Mouse (Mus musculus): ENCODE measurements around the gene Uevld. TPM values are rescaled to one million over a fixed set of nuclear protein-coding genes. Genes with fewer than 3 reads are reported as not detected.
"Not testable (repeated sequence)": the region's sequence is repeated elsewhere in the genome, so short reads cannot be mapped to it uniquely, and the experiment has no call there.

The Uevld gene
- polyA plus RNA-seq, 1 experiment from 2014 or later = 14.3 TPM

GRCm38 (mm10) chr7:46931370-46931769 is 27.0 kb downstream of the Uevld start:
- ChIA-PET POLR2A (no interaction called here), CTCF (interaction anchor here (1.9 kb wide), 1 partner anchor 10 kb away, joined by 6 read pairs; no protein-coding TSS in a partner anchor)
- no peaks in the 10 kb centered on the region for H3K27me3 ChIP-seq
- DNase-seq (ENCODE audit: low read depth, low spot score) = no peak
- TF ChIP-seq CTCF (IDR thresholded peaks at IDR 0.05) = no peak
- no peak for ATAC-seq
- in situ Hi-C loops (cut with MboI; ENCODE audit: low pct_unique_long_range_greater_than_20kb) = no loop called here

GRCm38 (mm10) chr7:46928291-46928690 is 30.0 kb downstream of the Uevld start:
- no peaks in the 10 kb centered on the region for H3K27me3 ChIP-seq
- in situ Hi-C loops (cut with MboI; ENCODE audit: low pct_unique_long_range_greater_than_20kb) = no loop called here
- CTCF ChIA-PET = no interaction called here
- POLR2A ChIA-PET = no interaction called here
- ATAC-seq = no peak
- DNase-seq (ENCODE audit: low read depth, low spot score) = no peak
- no peak for TF ChIP-seq CTCF (IDR thresholded peaks at IDR 0.05)

GRCm38 (mm10) chr7:46922075-46922474 is 36.3 kb downstream of the Uevld start:
- CTCF ChIA-PET = interaction anchor here (2.3 kb wide), 1 partner anchor 9 kb away, joined by 6 read pairs; no protein-coding TSS in a partner anchor
- TF ChIP-seq CTCF (IDR thresholded peaks at IDR 0.05) = no peak
- DNase-seq (ENCODE audit: low read depth, low spot score) (no peak), ATAC-seq (no peak)
- H3K27me3 ChIP-seq = no peaks in the 10 kb centered on the region
- in situ Hi-C loops (cut with MboI; ENCODE audit: low pct_unique_long_range_greater_than_20kb) = no loop called here
- POLR2A ChIA-PET = no interaction called here

GRCm38 (mm10) chr7:46919551-46920176 is 38.7 kb downstream of the Uevld start, which contains the start of gene Tsg101:
Gene Tsg101 (minus strand): TSS chr7:46919969.
- CTCF ChIA-PET = interaction anchor here (1.9 kb wide), 1 partner anchor 15 kb away, joined by 3 read pairs; no protein-coding TSS in a partner anchor
- DNase-seq (ENCODE audit: low read depth, low spot score) = no peak
- POLR2A ChIA-PET = interaction anchor here (0.6 to 1.8 kb wide), 3 partner anchors 14 to 263 kb away, joined by 3 to 7 read pairs (median 4); no protein-coding TSS in a partner anchor
- in situ Hi-C loops (cut with MboI; ENCODE audit: low pct_unique_long_range_greater_than_20kb) = no loop called here
- H3K27me3 ChIP-seq = no peaks in the 10 kb centered on the region
- peak; percentile 94 for ATAC-seq
- no peak for TF ChIP-seq CTCF (IDR thresholded peaks at IDR 0.05)

GRCm38 (mm10) chr7:46918678-46919371 is 39.5 kb downstream of the Uevld start:
- in situ Hi-C loops (cut with MboI; ENCODE audit: low pct_unique_long_range_greater_than_20kb) = no loop called here

GRCm38 (mm10) chr7:46916376-46916775 is 42.0 kb downstream of the Uevld start:
- ChIA-PET POLR2A (no interaction called here), CTCF (no interaction called here)
- DNase-seq (ENCODE audit: low read depth, low spot score) (no peak), ATAC-seq (no peak)
- TF ChIP-seq CTCF (IDR thresholded peaks at IDR 0.05) = no peak
- in situ Hi-C loops (cut with MboI; ENCODE audit: low pct_unique_long_range_greater_than_20kb) = no loop called here
- H3K27me3 ChIP-seq = no peaks in the 10 kb centered on the region

More at GRCm38 (mm10) chr7:46918678-46919371, 39.5 kb downstream of the Uevld start:
- ATAC-seq (no peak), DNase-seq (ENCODE audit: low read depth, low spot score) (no peak)
- H3K27me3 ChIP-seq = no peaks in the 10 kb centered on the region
- TF ChIP-seq CTCF (IDR thresholded peaks at IDR 0.05) = no peak
- POLR2A ChIA-PET = interaction anchor here (1.8 kb wide), 1 partner anchor 13 kb away, joined by 7 read pairs; no protein-coding TSS in a partner anchor
- CTCF ChIA-PET = no interaction called here

- POLR2A ChIA-PET = interaction anchor here (1.0 to 2.6 kb wide), 2 partner anchors 9 to 10 kb away, joined by 3 to 10 read pairs; no protein-coding TSS in a partner anchor
- ATAC-seq (no peak), DNase-seq (ENCODE audit: low read depth, low spot score) (no peak)
- TF ChIP-seq CTCF (IDR thresholded peaks at IDR 0.05) = no peak
- CTCF ChIA-PET = interaction anchor here (1.7 kb wide), 1 partner anchor 12 kb away, joined by 5 read pairs; no protein-coding TSS in a partner anchor
- H3K27me3 ChIP-seq = no peaks in the 10 kb centered on the region
- in situ Hi-C loops (cut with MboI; ENCODE audit: low pct_unique_long_range_greater_than_20kb) = no loop called here
Observed at GRCm38 (mm10) chr7:46911250-46911649, 47.1 kb downstream of the Uevld start.

- ChIA-PET CTCF (interaction anchor here (1.2 to 2.1 kb wide), 2 partner anchors 10 to 12 kb away, joined by 3 to 5 read pairs; no protein-coding TSS in a partner anchor), POLR2A (no interaction called here)
- H3K27me3 ChIP-seq = no peaks in the 10 kb centered on the region
- DNase-seq (ENCODE audit: low read depth, low spot score) (no peak), ATAC-seq (no peak)
- in situ Hi-C loops (cut with MboI; ENCODE audit: low pct_unique_long_range_greater_than_20kb) = no loop called here
- TF ChIP-seq CTCF (IDR thresholded peaks at IDR 0.05) = no peak
Observed at GRCm38 (mm10) chr7:46899343-46899742, 59.0 kb downstream of the Uevld start.

- no peaks in the 10 kb centered on the region for H3K27me3 ChIP-seq
- POLR2A ChIA-PET = no interaction called here
- CTCF ChIA-PET = interaction anchor here (0.6 to 1.7 kb wide), 3 partner anchors 10 to 12 kb away, joined by 3 to 5 read pairs (median 3); no protein-coding TSS in a partner anchor
- DNase-seq (ENCODE audit: low read depth, low spot score) = no peak
- no peak for TF ChIP-seq CTCF (IDR thresholded peaks at IDR 0.05)
- in situ Hi-C loops (cut with MboI; ENCODE audit: low pct_unique_long_range_greater_than_20kb) = no loop called here
- no peak for ATAC-seq
Observed at GRCm38 (mm10) chr7:46895511-46895910, 62.8 kb downstream of the Uevld start.

GRCm38 (mm10) chr7:46883304-46883703 is 75.0 kb downstream of the Uevld start:
- DNase-seq (ENCODE audit: low read depth, low spot score) (no peak), ATAC-seq (no peak)
- in situ Hi-C loops (cut with MboI; ENCODE audit: low pct_unique_long_range_greater_than_20kb) = no loop called here
- ChIA-PET POLR2A (no interaction called here), CTCF (interaction anchor here (0.9 kb wide), 1 partner anchor 23 kb away, joined by 3 read pairs; no protein-coding TSS in a partner anchor)
- no peaks in the 10 kb centered on the region for H3K27me3 ChIP-seq
- no peak for TF ChIP-seq CTCF (IDR thresholded peaks at IDR 0.05)

- in situ Hi-C loops (cut with MboI; ENCODE audit: low pct_unique_long_range_greater_than_20kb); DNase-seq (ENCODE audit: low read depth, low spot score); ATAC-seq; CTCF ChIA-PET; H3K27me3 ChIP-seq; POLR2A ChIA-PET: not testable (repeated sequence)
Observed at GRCm38 (mm10) chr7:46881941-46882340, 76.4 kb downstream of the Uevld start.
